Mouse (Mus musculus): ENCODE results near the gene Tmem181a.
"Not testable (repeated sequence)": the region's sequence is repeated elsewhere in the genome, so short reads cannot be mapped to it uniquely, and the experiment has no call there.

DNA sequence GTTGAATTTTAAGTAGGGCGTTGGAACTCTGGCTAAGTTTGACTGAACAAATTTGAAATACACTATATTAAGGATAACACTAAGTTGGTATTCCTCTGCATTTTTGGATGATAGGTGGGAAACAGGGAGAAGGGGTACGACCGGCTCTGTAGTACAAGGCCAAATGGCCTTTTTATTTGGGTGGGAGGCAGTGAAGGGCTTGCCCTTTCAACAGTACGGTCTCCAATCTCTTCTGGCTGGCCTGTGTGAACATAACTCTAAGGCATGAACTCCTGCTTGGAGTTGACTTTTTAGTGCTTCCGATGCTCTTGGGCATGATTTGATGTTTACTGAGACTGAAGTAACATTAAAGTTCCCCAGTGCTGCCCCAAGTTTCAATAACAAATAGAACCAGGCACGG lies 68.9 kb downstream of the Tmem181a start:
- TF ChIP-seq CTCF, POLR2A (IDR thresholded peaks at IDR 0.05; ENCODE audit: insufficient read depth, low read depth, low read length): not testable (repeated sequence)

Data from olfactory bulb, adult 2 months (tissue).